Mouse (Mus musculus) CH12F3 (cell line): Measurements from ENCODE around the gene Tnxb.

ENCODE experiments used
- in situ Hi-C: fragments of 300-500 bp; cut with MboI; formaldehyde crosslinking; loops from 2 replicates; pipeline ENCODE4 v1.14.3; 2020; ENCODE audit warnings: low sequenced_read_pairs

Gene Tnxb

GRCm38 (mm10) chr17:34670235-34670634, at the start of gene Tnxb:
Gene Tnxb (plus strand): TSS chr17:34670535.
- in situ Hi-C loops, result no loop called here

- in situ Hi-C loops, result loop anchor here (10.0 kb wide), 1 partner anchor 186 kb away; no protein-coding TSS in a partner anchor
These were observed 49.3 kb upstream of the Tnxb start for GRCm38 (mm10) chr17:34621006-34621405.

GRCm38 (mm10) chr17:34623161-34623560, 47.2 kb upstream of the Tnxb start:
- in situ Hi-C loops, result loop anchor here (10.0 kb wide), 1 partner anchor 188 kb away; no protein-coding TSS in a partner anchor

- in situ Hi-C loops, result loop anchor here (10.0 kb wide), 1 partner anchor 190 kb away; no protein-coding TSS in a partner anchor
These were observed 45.4 kb upstream of the Tnxb start for GRCm38 (mm10) chr17:34624981-34625380.

- in situ Hi-C loops, result loop anchor here (10.0 kb wide), 1 partner anchor 191 kb away; no protein-coding TSS in a partner anchor
These were observed 44.1 kb upstream of the Tnxb start for GRCm38 (mm10) chr17:34626062-34626772.

GRCm38 (mm10) chr17:34626773-34627092, 43.6 kb upstream of the Tnxb start:
- in situ Hi-C loops, result loop anchor here (10.0 kb wide), 1 partner anchor 192 kb away; no protein-coding TSS in a partner anchor

GRCm38 (mm10) chr17:34627093-34627942, 43.0 kb upstream of the Tnxb start:
- in situ Hi-C loops, result loop anchor here (10.0 kb wide), 1 partner anchor 193 kb away; no protein-coding TSS in a partner anchor

- in situ Hi-C loops, result loop anchor here (10.0 kb wide), 1 partner anchor 193 kb away; no protein-coding TSS in a partner anchor
These were observed 42.2 kb upstream of the Tnxb start, which contains the start of gene Ppt2 for GRCm38 (mm10) chr17:34627943-34628643. Gene Ppt2 (minus strand): TSS chr17:34628510.

GRCm38 (mm10) chr17:34628644-34628967, 41.7 kb upstream of the Tnxb start:
- in situ Hi-C loops, result loop anchor here (10.0 kb wide), 1 partner anchor 194 kb away; no protein-coding TSS in a partner anchor

- in situ Hi-C loops, result loop anchor here (10.0 kb wide), 1 partner anchor 194 kb away; no protein-coding TSS in a partner anchor
These were observed 41.0 kb upstream of the Tnxb start, which contains the start of gene Prrt1 for GRCm38 (mm10) chr17:34629221-34629751. Gene Prrt1 (plus strand): TSS chr17:34629533.

- in situ Hi-C loops, result loop anchor here (10.0 kb wide), 1 partner anchor 195 kb away; no protein-coding TSS in a partner anchor
These were observed 40.3 kb upstream of the Tnxb start for GRCm38 (mm10) chr17:34629796-34630603.

GRCm38 (mm10) chr17:34630761-34631301, 39.5 kb upstream of the Tnxb start:
- in situ Hi-C loops, result no loop called here

- in situ Hi-C loops, result no loop called here
These were observed 38.7 kb upstream of the Tnxb start for GRCm38 (mm10) chr17:34631647-34632046.

GRCm38 (mm10) chr17:34632261-34632691, 38.1 kb upstream of the Tnxb start:
- in situ Hi-C loops, result no loop called here

- in situ Hi-C loops, result no loop called here
These were observed 34.7 kb upstream of the Tnxb start for GRCm38 (mm10) chr17:34635671-34636070.

GRCm38 (mm10) chr17:34637459-34637858, 32.9 kb upstream of the Tnxb start:
- in situ Hi-C loops, result no loop called here

- in situ Hi-C loops, result no loop called here
These were observed 30.7 kb upstream of the Tnxb start for GRCm38 (mm10) chr17:34639461-34640255.

GRCm38 (mm10) chr17:34640778-34641601, 29.3 kb upstream of the Tnxb start:
- in situ Hi-C loops, result no loop called here
